Mouse (Mus musculus): Measurements from ENCODE around the gene E2f8. TPM values are rescaled to one million over a fixed set of nuclear protein-coding genes. Genes with fewer than 3 reads are reported as not detected.

The E2f8 gene
- polyA plus RNA-seq, 1 experiment from 2014 or later: 21.9 TPM

GRCm38 (mm10) chr7:48867576-48867975 lies 13.8 kb downstream of the E2f8 start:
- H3K9me3 ChIP-seq (ENCODE audit: control insufficient read depth, low read length): no peaks in the 10 kb centered on the region
- no peak overlapping the region for H3K9ac ChIP-seq (ENCODE audit: low read depth, low read length)
- 89% methylated on average over 18 of the region's 18 CpGs for WGBS
- no peak overlapping the region for H3K4me3 ChIP-seq (ENCODE audit: low read length)
- H3K4me1 ChIP-seq (ENCODE audit: control insufficient read depth, insufficient read depth, low read length): no peaks in the 10 kb centered on the region
- H3K27me3 ChIP-seq (replicated peaks; ENCODE audit: control insufficient read depth, insufficient read depth, low read length): no peaks in the 10 kb centered on the region
- no peak overlapping the region for H3K27ac ChIP-seq (ENCODE audit: low read length)
- peaks cover 23% of the 10 kb centered on the region for H3K36me3 ChIP-seq (ENCODE audit: control insufficient read depth, insufficient read depth, low read length)
- H3K4me2 ChIP-seq (ENCODE audit: low read depth, low read length): no peak overlapping the region
- no peak for ATAC-seq

GRCm38 (mm10) chr7:48864671-48865458 lies 16.5 kb downstream of the E2f8 start:
- no peaks in the 10 kb centered on the region for H3K27me3 ChIP-seq (replicated peaks; ENCODE audit: control insufficient read depth, insufficient read depth, low read length)
- H3K4me3 ChIP-seq (ENCODE audit: low read length): no peak overlapping the region
- H3K36me3 ChIP-seq (ENCODE audit: control insufficient read depth, insufficient read depth, low read length): peaks cover 18% of the 10 kb centered on the region; the same call in 1 of the 2 replicates
- 90% methylated on average over 9 of the region's 9 CpGs for WGBS
- ATAC-seq: no peak
- H3K4me2 ChIP-seq (ENCODE audit: low read depth, low read length): no peak overlapping the region
- no peaks in the 10 kb centered on the region for H3K9me3 ChIP-seq (ENCODE audit: control insufficient read depth, low read length)
- H3K4me1 ChIP-seq (ENCODE audit: control insufficient read depth, insufficient read depth, low read length): no peaks in the 10 kb centered on the region
- H3K9ac ChIP-seq (ENCODE audit: low read depth, low read length): no peak overlapping the region
- H3K27ac ChIP-seq (ENCODE audit: low read length): no peak overlapping the region

- Histone ChIP-seq H3K9ac (ENCODE audit: low read depth, low read length) (no peak overlapping the region), H3K27ac (ENCODE audit: low read length) (no peak overlapping the region), H3K9me3 (ENCODE audit: control insufficient read depth, low read length) (no peaks in the 10 kb centered on the region), H3K36me3 (ENCODE audit: control insufficient read depth, insufficient read depth, low read length) (peaks cover 12% of the 10 kb centered on the region; the same call in 1 of the 2 replicates), H3K4me2 (ENCODE audit: low read depth, low read length) (no peak overlapping the region), H3K4me1 (ENCODE audit: control insufficient read depth, insufficient read depth, low read length) (no peaks in the 10 kb centered on the region), H3K4me3 (ENCODE audit: low read length) (no peak overlapping the region), H3K27me3 (replicated peaks; ENCODE audit: control insufficient read depth, insufficient read depth, low read length) (no peaks in the 10 kb centered on the region)
- no peak for ATAC-seq
Observed at GRCm38 (mm10) chr7:48864199-48864598, 17.2 kb downstream of the E2f8 start.

- no peaks in the 10 kb centered on the region for H3K27me3 ChIP-seq (replicated peaks; ENCODE audit: control insufficient read depth, insufficient read depth, low read length)
- 0 out of 2 replicates have a peak, but pooled peaks cover 6% of the 10 kb centered on the region for H3K36me3 ChIP-seq (ENCODE audit: control insufficient read depth, insufficient read depth, low read length)
- no peaks in the 10 kb centered on the region for H3K4me1 ChIP-seq (ENCODE audit: control insufficient read depth, insufficient read depth, low read length)
- H3K9me3 ChIP-seq (ENCODE audit: control insufficient read depth, low read length): no peaks in the 10 kb centered on the region
- H3K9ac ChIP-seq (ENCODE audit: low read depth, low read length): no peak overlapping the region
- WGBS: 90% methylated on average over 4 of the region's 4 CpGs
- H3K4me3 ChIP-seq (ENCODE audit: low read length): no peak overlapping the region
- ATAC-seq: no peak
- H3K4me2 ChIP-seq (ENCODE audit: low read depth, low read length): no peak overlapping the region
- H3K27ac ChIP-seq (ENCODE audit: low read length): no peak overlapping the region
Observed at GRCm38 (mm10) chr7:48861796-48862195, 19.6 kb downstream of the E2f8 start.

GRCm38 (mm10) chr7:48860948-48861347 lies 20.4 kb downstream of the E2f8 start:
- Histone ChIP-seq H3K27me3 (replicated peaks; ENCODE audit: control insufficient read depth, insufficient read depth, low read length) (no peaks in the 10 kb centered on the region), H3K27ac (ENCODE audit: low read length) (no peak overlapping the region), H3K36me3 (ENCODE audit: control insufficient read depth, insufficient read depth, low read length) (0 out of 2 replicates have a peak, but pooled peaks cover 3% of the 10 kb centered on the region), H3K9me3 (ENCODE audit: control insufficient read depth, low read length) (no peaks in the 10 kb centered on the region), H3K4me1 (ENCODE audit: control insufficient read depth, insufficient read depth, low read length) (no peaks in the 10 kb centered on the region), H3K4me3 (ENCODE audit: low read length) (no peak overlapping the region), H3K9ac (ENCODE audit: low read depth, low read length) (no peak overlapping the region), H3K4me2 (ENCODE audit: low read depth, low read length) (no peak overlapping the region)
- ATAC-seq: no peak
- 38% methylated on average over 1 of the region's 1 CpGs for WGBS

- H3K9ac ChIP-seq (ENCODE audit: low read depth, low read length): no peak overlapping the region
- no peak overlapping the region for H3K4me2 ChIP-seq (ENCODE audit: low read depth, low read length)
- H3K36me3 ChIP-seq (ENCODE audit: control insufficient read depth, insufficient read depth, low read length): no peaks in the 10 kb centered on the region
- no peaks in the 10 kb centered on the region for H3K9me3 ChIP-seq (ENCODE audit: control insufficient read depth, low read length)
- no peaks in the 10 kb centered on the region for H3K4me1 ChIP-seq (ENCODE audit: control insufficient read depth, insufficient read depth, low read length)
- no peak overlapping the region for H3K4me3 ChIP-seq (ENCODE audit: low read length)
- H3K27ac ChIP-seq (ENCODE audit: low read length): no peak overlapping the region
- H3K27me3 ChIP-seq (replicated peaks; ENCODE audit: control insufficient read depth, insufficient read depth, low read length): no peaks in the 10 kb centered on the region
- no peak for ATAC-seq
- WGBS: 83% methylated on average over 4 of the region's 4 CpGs
Observed at GRCm38 (mm10) chr7:48859362-48859761, 22.0 kb downstream of the E2f8 start.

- Histone ChIP-seq H3K36me3 (ENCODE audit: control insufficient read depth, insufficient read depth, low read length) (no peaks in the 10 kb centered on the region), H3K9ac (ENCODE audit: low read depth, low read length) (no peak overlapping the region), H3K4me2 (ENCODE audit: low read depth, low read length) (no peak overlapping the region), H3K9me3 (ENCODE audit: control insufficient read depth, low read length) (no peaks in the 10 kb centered on the region), H3K4me3 (ENCODE audit: low read length) (no peak overlapping the region), H3K27ac (ENCODE audit: low read length) (no peak overlapping the region), H3K27me3 (replicated peaks; ENCODE audit: control insufficient read depth, insufficient read depth, low read length) (no peaks in the 10 kb centered on the region), H3K4me1 (ENCODE audit: control insufficient read depth, insufficient read depth, low read length) (no peaks in the 10 kb centered on the region)
- ATAC-seq: no peak
- 45% methylated on average over 1 of the region's 1 CpGs for WGBS
Observed at GRCm38 (mm10) chr7:48858257-48858656, 23.1 kb downstream of the E2f8 start.

- H3K9me3 ChIP-seq (ENCODE audit: control insufficient read depth, low read length): no peaks in the 10 kb centered on the region
- no peak overlapping the region for H3K9ac ChIP-seq (ENCODE audit: low read depth, low read length)
- no peak for ATAC-seq
- no peak overlapping the region for H3K27ac ChIP-seq (ENCODE audit: low read length)
- H3K4me2 ChIP-seq (ENCODE audit: low read depth, low read length): no peak overlapping the region
- 92% methylated on average over 3 of the region's 3 CpGs for WGBS
- no peak overlapping the region for H3K4me3 ChIP-seq (ENCODE audit: low read length)
- H3K27me3 ChIP-seq (replicated peaks; ENCODE audit: control insufficient read depth, insufficient read depth, low read length): no peaks in the 10 kb centered on the region
- H3K36me3 ChIP-seq (ENCODE audit: control insufficient read depth, insufficient read depth, low read length): no peaks in the 10 kb centered on the region
- H3K4me1 ChIP-seq (ENCODE audit: control insufficient read depth, insufficient read depth, low read length): no peaks in the 10 kb centered on the region
Observed at GRCm38 (mm10) chr7:48855461-48855860, 25.9 kb downstream of the E2f8 start.

GRCm38 (mm10) chr7:48853496-48853895 lies 27.9 kb downstream of the E2f8 start:
- Histone ChIP-seq H3K9me3 (ENCODE audit: control insufficient read depth, low read length) (no peaks in the 10 kb centered on the region), H3K4me1 (ENCODE audit: control insufficient read depth, insufficient read depth, low read length) (no peaks in the 10 kb centered on the region), H3K4me3 (ENCODE audit: low read length) (no peak overlapping the region), H3K27ac (ENCODE audit: low read length) (no peak overlapping the region), H3K9ac (ENCODE audit: low read depth, low read length) (no peak overlapping the region), H3K4me2 (ENCODE audit: low read depth, low read length) (no peak overlapping the region), H3K36me3 (ENCODE audit: control insufficient read depth, insufficient read depth, low read length) (no peaks in the 10 kb centered on the region), H3K27me3 (replicated peaks; ENCODE audit: control insufficient read depth, insufficient read depth, low read length) (no peaks in the 10 kb centered on the region)
- WGBS: 85% methylated on average over 13 of the region's 13 CpGs
- ATAC-seq: no peak

Data from intestine, embryonic 16.5 days (tissue).